Mouse (Mus musculus) stomach, postnatal 0 days (tissue): ENCODE measurements around the gene Cfap44.

ENCODE experiments used
- CTCF ChIP-seq: IDR thresholded peaks from 2 replicates; pipeline ENCODE4 v1.5.1; 2016; ENCODE audit warnings: antibody characterized with exemption, low read depth, mild to moderate bottlenecking, moderate library complexity
- EP300 ChIP-seq: optimal IDR thresholded peaks from 2 replicates; pipeline ENCODE3; 2016; ENCODE audit warnings: antibody characterized with exemption

DNA sequence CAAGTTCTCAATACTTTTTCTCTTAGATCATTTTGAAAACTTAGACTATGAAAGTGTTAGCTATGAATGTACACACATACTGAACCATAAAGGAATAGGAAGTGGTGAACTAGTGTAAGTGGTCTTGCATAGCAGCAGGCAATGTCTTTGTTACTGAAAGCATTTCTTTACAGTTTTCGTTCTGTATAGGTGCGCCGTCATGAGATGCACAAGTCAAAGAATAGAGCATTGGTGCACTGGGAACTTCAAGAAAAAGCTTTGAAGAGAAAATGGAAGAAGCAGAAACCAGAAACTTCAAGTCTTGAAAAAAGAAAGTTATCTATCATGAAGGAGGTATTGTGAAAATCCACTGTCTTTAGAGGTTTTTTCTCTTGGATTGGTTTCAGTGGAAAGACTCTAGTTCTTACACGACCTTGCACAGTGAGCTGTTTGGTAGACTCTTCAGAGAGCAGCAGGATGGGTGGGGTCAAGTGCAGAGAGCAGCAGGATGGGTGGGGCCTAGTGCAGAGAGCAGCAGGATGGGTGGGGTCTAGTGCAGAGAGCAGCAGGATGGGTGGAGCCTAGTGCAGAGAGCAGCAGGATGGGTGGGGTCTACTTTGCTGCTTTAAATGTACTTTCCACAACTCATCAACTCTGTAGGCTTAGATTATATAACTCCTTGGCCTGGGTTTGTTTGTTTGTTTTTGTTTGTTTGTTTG, 36.9 kb upstream of the Cfap44 start:
- TF ChIP-seq CTCF (no peak), EP300 (no peak)
